25 mouse cellular contexts compared by ENCODE assay signal in genomic region chr14:114062582-114062981, GRCm38 (mm10).
DNase-seq lines count a peak whose midpoint lies in the region; ATAC-seq lines count a peak whose summit lies in the region.
"Had no signal": no experiment of that assay in that cellular context is flagged by ENCODE, and none has a peak within 500 bp of the region (broad histone marks: within the 10 kb centered on the region; RNA-seq: fewer than 3 reads in every experiment).

No protein-coding gene starts in this region.

- H3K27me3 ChIP-seq in midbrain, embryonic 10.5 days (ENCODE audit: low read depth, poor library complexity, severe bottlenecking) = no peaks in the 10 kb centered on the region
- H3K27me3 ChIP-seq in midbrain, embryonic 13.5 days = no peaks in the 10 kb centered on the region
- no peaks in the 10 kb centered on the region for H3K27me3 ChIP-seq in embryonic facial prominence, embryonic 11.5 days (ENCODE audit: control insufficient read depth, insufficient read depth, low read length)
- H3K27me3 ChIP-seq: heart, embryonic 15.5 days; limb, embryonic 12.5 days; lung, embryonic 15.5 days; megakaryocyte, embryonic 14.5 days; neural tube, embryonic 13.5 days; Patski had no signal

- intact Hi-C loops in gastrocnemius, postnatal 14 days (cut with DNase I; ENCODE audit: low total_unique reads) = no loop called here

- no peaks in the 10 kb centered on the region for H3K9me3 ChIP-seq in midbrain, embryonic 10.5 days (replicated peaks)
- H3K9me3 ChIP-seq in midbrain, embryonic 13.5 days = no peaks in the 10 kb centered on the region
- no peaks in the 10 kb centered on the region for H3K9me3 ChIP-seq in embryonic facial prominence, embryonic 11.5 days (replicated peaks; ENCODE audit: control insufficient read depth, low read length)
- H3K9me3 ChIP-seq: heart, embryonic 15.5 days; limb, embryonic 12.5 days; lung, embryonic 15.5 days; neural tube, embryonic 13.5 days had no signal

- no peak overlapping the region for H3K4me3 ChIP-seq in midbrain, embryonic 10.5 days
- H3K4me3 ChIP-seq in midbrain, embryonic 13.5 days (replicated peaks) = no peak overlapping the region
- no peak overlapping the region for H3K4me3 ChIP-seq in embryonic facial prominence, embryonic 11.5 days (ENCODE audit: low read depth, low read length)
- H3K4me3 ChIP-seq: heart, embryonic 15.5 days; limb, embryonic 12.5 days; lung, embryonic 15.5 days; megakaryocyte, embryonic 14.5 days; neural tube, embryonic 13.5 days had no signal

- no peaks in the 10 kb centered on the region for H3K36me3 ChIP-seq in midbrain, embryonic 10.5 days
- no peaks in the 10 kb centered on the region for H3K36me3 ChIP-seq in midbrain, embryonic 13.5 days
- no peaks in the 10 kb centered on the region for H3K36me3 ChIP-seq in embryonic facial prominence, embryonic 11.5 days (replicated peaks; ENCODE audit: control insufficient read depth, insufficient read depth, low read depth, low read length)
- H3K36me3 ChIP-seq: heart, embryonic 15.5 days; limb, embryonic 12.5 days; lung, embryonic 15.5 days; neural tube, embryonic 13.5 days had no signal

- 24% methylated on average over 4 of the region's 4 CpGs for WGBS in midbrain, embryonic 10.5 days
- 25% methylated on average over 4 of the region's 4 CpGs for WGBS in midbrain, embryonic 13.5 days
- 21% methylated on average over 4 of the region's 4 CpGs for WGBS in embryonic facial prominence, embryonic 11.5 days

- no peak overlapping the region for H3K4me2 ChIP-seq in midbrain, embryonic 13.5 days (replicated peaks)
- no peak overlapping the region for H3K4me2 ChIP-seq in embryonic facial prominence, embryonic 11.5 days (ENCODE audit: low read depth, low read length)
- H3K4me2 ChIP-seq: heart, embryonic 15.5 days; limb, embryonic 12.5 days; lung, embryonic 15.5 days; neural tube, embryonic 13.5 days had no signal

- H3K27ac ChIP-seq in midbrain, embryonic 10.5 days (replicated peaks) = no peak overlapping the region
- no peak overlapping the region for H3K27ac ChIP-seq in midbrain, embryonic 13.5 days
- H3K27ac ChIP-seq in embryonic facial prominence, embryonic 11.5 days (replicated peaks; ENCODE audit: low read depth, low read length) = no peak overlapping the region
- H3K27ac ChIP-seq: heart, embryonic 15.5 days; limb, embryonic 12.5 days; liver, embryonic 14.5 days; lung, embryonic 15.5 days; neural tube, embryonic 13.5 days had no signal

- no peak overlapping the region for H3K9ac ChIP-seq in midbrain, embryonic 13.5 days (replicated peaks)
- no peak overlapping the region for H3K9ac ChIP-seq in embryonic facial prominence, embryonic 11.5 days (replicated peaks; ENCODE audit: low read length)
- H3K9ac ChIP-seq: forebrain, postnatal 0 days; heart, embryonic 15.5 days; limb, embryonic 12.5 days; liver, embryonic 14.5 days; lung, embryonic 15.5 days; neural tube, embryonic 13.5 days had no signal

- ATAC-seq in midbrain, embryonic 13.5 days = no peak
- no peak for ATAC-seq in embryonic facial prominence, embryonic 11.5 days (replicated peaks; ENCODE audit: insufficient number of reproducible peaks, low FRiP score, low TSS enrichment, low read depth)
- no peak for ATAC-seq in megakaryocyte-erythroid progenitor cell, adult 5-6 weeks (replicated peaks; ENCODE audit: low FRiP score, low TSS enrichment, poor library complexity, severe bottlenecking)
- ATAC-seq: CD4-positive, CD25-positive, alpha-beta regulatory T cell, adult 4 months; forebrain, postnatal 0 days; intestine, postnatal 0 days; Patski had no signal

- peak; percentile 4 for DNase-seq in gastrocnemius, postnatal 14 days
- no peak for DNase-seq in gastrocnemius, adult 8-10 months (ENCODE audit: low spot score in 2 of 2)
- DNase-seq in midbrain, embryonic 10.5 days (ENCODE audit: low spot score) = peak; percentile 31
- peak; percentile 65 for DNase-seq in embryo, embryonic 10 days (ENCODE audit: low spot score)
- peak; percentile 6 for DNase-seq in embryonic facial prominence, embryonic 11.5 days (ENCODE audit: low spot score)
- DNase-seq in cerebellum, adult 9-11 months = no peak
- DNase-seq: cerebellum, adult 11-12 months; cerebellum, postnatal 36 days; forebrain, postnatal 0 days; heart, postnatal 4 days; kidney, postnatal 36 days; lung, postnatal 36 days; thymus, adult 2 months; thymus, postnatal 4 days had no signal

- H3K4me1 ChIP-seq in midbrain, embryonic 10.5 days = peaks cover 12% of the 10 kb centered on the region
- 0 out of 2 replicates have a peak, but pooled peaks cover 6% of the 10 kb centered on the region for H3K4me1 ChIP-seq in midbrain, embryonic 13.5 days (replicated peaks)
- no peaks in the 10 kb centered on the region for H3K4me1 ChIP-seq in embryonic facial prominence, embryonic 11.5 days (ENCODE audit: control insufficient read depth, insufficient read depth, low read length)
- H3K4me1 ChIP-seq: heart, embryonic 15.5 days; limb, embryonic 12.5 days; lung, embryonic 15.5 days; megakaryocyte, embryonic 14.5 days; neural tube, embryonic 13.5 days had no signal

Comparison
In these comparisons a context has a peak if more than half of its experiments do, and no peak if none do; other contexts are left out.
1. DNase-seq: peak in gastrocnemius, postnatal 14 days (single experiment), midbrain, embryonic 10.5 days (single experiment), embryo, embryonic 10 days (single experiment) and embryonic facial prominence, embryonic 11.5 days (single experiment); none in gastrocnemius, adult 8-10 months (0 of 2) and cerebellum, adult 9-11 months (single experiment).